Mouse (Mus musculus) cerebellum, adult 18-20 months (tissue): ENCODE measurements at regions not wholly inside any gene's neighbourhood (a gene's known extent, or its start where the extent isn't known, plus 50 kb on each side); places are given as distances from the start of the nearest gene placed in this dataset.

Source experiments
- DNase-seq, 2 experiments: peaks; one replicate each; pipeline ENCODE4 v3.0.0; 2021

DNA sequence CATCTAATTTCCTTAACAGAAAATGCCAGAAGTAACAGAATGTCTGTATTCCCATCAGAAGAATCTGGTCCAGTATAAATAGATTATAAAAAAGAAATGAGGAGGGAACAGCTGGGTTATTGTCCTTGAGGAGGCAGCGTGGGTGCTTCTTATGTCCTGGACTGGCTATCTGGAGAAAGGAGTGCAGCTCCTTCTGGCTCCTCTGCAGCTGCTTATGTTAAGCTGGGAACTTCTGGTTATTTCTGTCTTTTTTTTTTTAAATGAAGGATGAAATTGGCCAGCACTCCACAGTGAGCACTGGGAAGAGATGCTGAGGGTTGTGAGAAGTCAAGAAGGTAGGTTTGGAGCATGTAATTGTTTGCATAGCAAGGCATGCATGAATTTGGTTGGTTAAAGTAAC, 441.5 kb downstream of the Ebf1 start:
- no peak for DNase-seq

DNA sequence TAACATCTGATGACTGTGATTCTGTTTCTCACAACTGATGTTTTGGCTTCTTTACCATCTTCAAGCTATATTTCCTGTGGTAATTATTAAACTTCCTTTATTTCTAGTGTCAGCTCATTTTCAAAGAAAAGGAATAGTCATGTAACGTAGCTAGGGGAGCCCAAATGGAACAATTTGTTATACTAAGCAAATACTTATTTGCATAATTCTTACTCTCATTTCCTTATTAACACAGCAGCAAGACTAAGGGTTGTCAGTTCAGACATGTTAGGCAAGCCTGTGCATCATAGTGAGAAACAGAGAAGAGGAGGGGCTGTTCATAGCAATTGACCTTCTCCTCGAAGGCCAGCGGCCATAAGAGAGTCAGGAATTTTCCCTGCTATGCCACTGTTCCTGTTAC, 449.5 kb downstream of the Ebf1 start:
- DNase-seq, result no peak

DNA sequence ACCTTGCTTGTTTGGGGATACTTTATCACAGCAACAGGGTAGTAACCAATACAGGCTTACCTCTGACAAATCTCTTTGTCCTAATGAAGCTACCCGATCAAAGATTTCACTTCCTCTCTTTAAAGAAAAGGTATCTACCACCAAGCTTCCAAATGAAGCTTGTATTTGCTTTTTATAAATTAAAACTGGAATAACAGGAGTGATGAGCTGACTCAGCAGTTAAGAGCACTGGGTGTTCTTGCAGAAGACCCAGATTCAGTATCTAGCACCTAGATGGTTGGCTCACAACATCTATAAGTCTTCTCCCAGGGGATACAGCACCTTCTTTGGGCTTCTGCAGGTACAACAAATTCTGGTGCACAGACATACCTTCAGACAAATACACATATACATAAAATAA, 453.2 kb downstream of the Ebf1 start:
- no peak for DNase-seq

DNA sequence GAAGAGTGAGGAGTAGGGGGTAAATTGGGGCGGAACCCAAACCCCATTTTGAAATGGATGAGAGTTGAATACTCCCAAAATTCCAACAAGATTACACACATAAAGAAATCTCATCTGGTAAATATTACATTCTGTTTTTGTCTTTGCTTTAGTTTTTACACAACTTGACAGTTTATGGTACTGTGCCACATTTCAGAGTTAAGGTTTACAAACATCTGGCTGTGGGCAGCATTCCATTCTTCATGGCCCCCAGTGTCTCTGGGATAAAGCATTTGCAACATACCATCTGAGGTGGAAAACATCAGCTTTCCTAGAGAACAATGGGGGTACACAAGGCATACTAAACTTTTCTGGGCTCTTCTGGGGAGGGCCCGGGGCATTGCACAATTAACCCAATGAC, 454.1 kb downstream of the Ebf1 start:
- no peak for DNase-seq

DNA sequence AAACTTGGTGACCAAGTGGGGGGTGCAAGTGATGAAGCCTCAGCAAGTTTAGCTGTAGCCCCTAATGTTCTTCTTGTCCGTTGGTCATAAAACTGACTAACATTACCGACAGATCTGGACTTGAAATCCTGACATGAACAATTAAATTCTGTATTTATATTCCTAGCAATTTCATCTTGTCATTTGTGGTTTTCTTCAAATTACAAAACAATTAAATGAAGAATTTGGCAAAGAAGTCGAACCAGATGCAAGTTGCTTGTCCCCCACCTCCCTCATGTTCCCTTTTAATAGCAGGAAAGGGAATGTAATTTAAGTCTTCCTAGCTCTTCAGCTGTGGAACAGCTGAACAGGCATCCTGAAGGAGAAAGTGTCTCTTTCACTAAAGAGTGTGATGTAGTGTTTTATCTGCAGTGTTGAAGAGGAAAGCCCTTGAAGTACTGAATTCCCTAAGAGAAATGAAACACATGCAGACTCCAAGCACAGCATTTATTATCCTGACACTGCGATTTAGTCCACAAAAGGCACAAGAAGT, 467.5 kb downstream of the Ebf1 start:
- DNase-seq, result no peak

DNA sequence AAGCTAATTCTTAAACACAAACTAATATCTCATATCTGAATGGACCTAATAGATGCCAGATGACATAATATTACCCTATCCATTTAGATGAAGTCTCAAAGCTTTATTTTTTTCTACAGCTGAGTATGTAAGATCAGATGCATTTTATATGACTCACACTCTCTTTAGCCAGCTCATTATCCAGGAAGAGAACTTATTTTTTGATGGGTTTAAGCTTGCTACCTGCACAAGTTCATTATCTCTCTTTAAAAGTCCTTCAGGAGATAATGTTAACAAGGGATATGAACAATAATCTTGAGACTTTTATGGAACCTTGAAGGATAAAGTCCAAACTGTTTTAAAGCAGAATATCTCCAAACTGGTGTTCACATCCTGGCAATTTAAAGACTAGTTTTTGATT, 468.0 kb downstream of the Ebf1 start:
- DNase-seq, result no peak

DNA sequence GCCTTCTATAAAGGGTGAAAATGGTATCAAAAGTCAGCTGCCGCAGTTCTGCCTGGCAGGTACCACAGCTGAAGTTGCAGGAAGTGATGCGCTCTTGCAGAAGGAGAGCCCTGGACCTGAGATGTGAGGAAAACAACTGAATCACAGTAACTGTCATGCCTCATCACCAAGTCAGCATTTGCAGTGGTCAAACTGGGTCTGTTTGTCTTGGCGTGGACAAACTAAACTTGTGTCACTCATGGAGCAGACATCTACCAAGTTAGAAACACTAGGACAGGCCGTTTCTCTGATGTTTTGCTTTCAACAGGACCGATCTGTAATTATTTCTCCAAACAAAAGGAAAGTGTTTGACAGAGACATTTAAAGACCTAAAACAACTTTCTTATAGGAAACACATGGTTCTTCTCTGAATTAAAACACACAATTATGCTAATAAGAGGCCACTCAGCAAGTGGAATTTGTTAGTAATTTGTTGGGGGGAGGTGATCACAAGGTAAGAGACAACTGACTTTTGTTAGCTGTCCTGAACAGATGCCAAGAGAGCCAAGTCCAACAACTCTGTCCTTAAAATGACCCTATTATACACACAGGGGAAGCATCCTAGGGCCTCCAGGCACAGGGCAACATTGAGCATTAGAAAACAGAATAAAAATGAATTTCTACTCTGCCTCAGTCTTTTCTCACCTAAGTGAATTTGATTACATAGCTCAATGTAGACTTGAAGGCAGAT, 470.2 kb downstream of the Ebf1 start:
- DNase-seq, result no peak

DNA sequence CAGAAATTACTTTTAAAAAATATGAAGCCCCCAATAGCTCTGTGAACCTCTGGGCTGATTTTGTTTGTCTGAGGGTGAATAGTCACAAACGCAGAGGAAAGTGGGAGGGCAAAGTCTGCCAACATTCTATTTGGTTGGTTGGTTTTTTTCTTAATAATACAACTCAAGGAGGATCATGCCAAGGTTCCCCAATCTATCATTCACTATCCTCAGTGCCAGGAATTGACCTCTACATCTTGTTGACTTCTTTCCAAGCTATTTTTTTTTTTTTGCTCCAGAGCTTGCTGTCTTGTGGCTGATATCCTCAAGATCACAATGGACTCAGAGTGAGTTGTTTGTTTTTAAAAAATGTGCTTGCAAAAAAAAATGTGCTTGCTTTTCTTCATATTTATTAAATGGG, 471.2 kb downstream of the Ebf1 start:
- DNase-seq, result no peak

DNA sequence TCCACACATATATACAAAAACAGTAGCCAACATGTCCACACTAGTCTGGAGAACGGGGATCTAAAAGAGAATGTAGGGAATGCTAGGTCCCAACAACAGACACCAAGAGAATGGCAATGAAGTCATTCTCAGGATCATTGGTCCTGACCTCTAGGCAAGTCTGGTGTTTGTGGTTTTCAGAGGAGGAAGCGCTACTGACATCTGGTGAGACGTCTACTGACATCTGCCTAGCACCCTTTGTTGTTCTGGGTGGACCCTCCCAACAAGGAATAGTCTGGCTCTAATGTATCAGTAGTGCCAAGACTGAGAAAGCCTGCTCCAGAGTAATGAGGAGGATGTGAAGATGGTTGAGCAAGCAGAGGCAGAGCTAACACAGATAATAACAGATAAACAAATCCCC, 472.4 kb downstream of the Ebf1 start:
- no peak for DNase-seq

DNA sequence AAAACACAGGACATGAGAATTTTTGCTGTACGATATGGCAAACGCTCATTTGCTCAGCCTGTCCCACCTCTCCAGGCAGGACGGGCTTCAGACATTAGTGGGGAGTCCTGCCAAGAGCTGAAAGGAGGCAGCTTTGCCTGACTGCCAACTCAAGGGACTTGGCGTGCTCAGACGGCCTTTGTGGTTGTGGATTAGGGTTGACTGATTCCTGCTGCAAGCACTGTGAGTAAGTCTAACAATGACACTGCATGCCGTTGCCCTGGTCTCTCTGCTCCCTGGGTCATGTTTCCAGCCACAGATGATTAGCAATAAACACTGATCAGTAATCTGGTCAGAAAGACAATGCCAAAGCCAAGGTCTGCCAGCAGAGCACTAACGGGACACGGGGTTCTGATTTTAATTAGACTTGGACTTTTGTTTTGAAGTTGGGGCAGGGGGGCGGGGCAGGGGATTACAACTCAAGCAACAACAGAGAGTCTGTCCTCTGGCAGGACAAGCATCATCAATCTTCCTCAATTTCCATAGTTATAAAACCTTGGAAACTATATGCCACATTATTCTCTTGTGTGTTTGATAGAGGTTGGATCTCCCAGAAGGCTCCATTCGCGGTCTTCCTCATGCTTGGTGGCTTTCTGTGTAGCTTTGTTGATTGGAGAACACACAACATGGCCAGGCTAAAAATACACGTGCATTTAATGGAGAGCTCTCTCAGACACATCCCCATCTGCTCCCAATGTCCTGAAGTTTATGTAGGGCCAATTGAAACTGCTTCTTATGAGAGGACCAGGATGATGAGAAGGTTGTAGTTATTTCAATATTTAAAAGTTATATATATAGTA, 486.6 kb downstream of the Ebf1 start:
- no peak for DNase-seq

DNA sequence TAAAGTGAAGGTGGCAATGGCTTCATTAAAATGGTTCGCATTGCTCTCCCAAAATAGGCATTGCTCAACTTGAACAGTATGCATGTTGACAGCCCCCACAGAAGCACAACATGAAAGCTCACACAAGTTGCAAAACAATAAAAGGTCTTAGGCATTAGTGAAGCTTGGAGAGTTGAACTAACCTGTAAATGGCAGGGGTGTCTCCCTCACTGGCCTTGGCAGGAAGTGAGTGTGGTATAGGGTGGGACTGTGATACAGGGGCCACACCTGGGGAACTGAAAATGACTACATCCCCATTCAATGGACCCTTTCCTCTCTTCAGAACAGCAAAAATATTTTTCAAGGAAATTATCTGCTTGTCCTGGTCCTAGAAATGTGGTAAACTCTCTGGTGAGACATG, 499.6 kb downstream of the Ebf1 start:
- DNase-seq, result no peak

DNA sequence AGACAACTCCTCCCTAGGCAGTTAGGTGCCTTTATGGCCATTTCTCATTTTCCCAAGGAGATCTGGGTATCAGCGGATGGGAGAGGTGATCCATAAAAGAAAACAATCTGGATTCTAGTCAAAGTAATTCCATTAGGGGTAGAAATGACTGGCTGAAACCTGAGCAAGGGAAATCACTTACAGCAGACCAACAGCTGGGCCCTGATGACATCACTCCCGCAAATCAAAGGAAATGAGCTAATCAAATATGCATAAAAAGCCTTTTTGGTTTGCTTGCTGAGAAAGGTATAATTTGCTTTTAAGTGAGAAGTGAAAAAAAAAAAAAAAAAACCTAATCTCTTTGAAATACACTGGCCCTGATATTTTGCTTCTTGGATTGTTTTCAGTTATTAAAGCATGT, 506.2 kb downstream of the Ebf1 start:
- no peak for DNase-seq

DNA sequence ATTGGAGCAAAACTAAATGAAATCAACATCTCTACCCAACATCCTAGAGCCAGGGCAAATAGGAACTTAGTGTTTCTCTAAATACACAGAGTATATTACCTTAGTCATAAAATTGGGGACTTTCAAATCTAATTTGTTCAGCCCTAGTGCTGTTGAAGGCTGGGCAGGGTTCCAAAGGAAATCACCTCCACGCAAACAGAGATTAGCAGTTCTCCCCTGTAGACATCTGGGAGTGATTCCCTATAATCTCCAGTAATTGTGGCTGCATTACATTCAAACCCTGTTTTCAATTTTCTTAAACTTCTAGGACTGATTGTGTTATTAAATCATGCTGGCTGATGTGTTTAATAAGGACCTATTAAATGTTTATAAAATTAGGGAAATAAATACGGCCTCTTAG, 519.7 kb downstream of the Ebf1 start:
- no peak for DNase-seq

DNA sequence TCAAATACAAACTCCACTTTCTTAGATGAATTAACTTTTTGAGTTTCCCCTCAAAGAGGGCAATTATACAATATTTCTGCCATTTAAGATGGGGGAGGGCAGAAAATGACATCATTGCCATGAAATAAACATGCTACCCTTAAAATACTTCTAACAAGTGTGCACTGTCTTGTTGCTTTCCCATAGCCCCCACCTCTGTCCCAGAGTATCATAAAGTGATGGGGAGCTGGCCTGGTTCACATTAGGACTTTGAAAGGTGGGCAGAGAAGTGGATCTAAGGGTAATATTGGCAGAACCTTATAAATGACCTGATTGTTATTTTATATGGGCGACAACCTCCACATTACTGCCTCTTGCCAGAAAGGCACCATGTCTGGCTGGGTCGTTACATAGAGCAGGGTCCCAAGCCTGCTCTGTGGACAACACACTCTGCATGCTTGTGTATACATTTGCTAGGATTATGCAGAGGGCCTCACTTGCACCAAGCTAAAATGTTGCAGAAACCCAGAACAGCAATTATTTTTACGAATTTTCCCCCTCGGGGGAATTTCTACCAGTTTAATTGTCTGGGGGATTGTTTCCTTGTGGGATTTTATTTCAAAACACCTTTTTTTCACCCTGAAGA, 521.3 kb downstream of the Ebf1 start:
- no peak for DNase-seq

DNA sequence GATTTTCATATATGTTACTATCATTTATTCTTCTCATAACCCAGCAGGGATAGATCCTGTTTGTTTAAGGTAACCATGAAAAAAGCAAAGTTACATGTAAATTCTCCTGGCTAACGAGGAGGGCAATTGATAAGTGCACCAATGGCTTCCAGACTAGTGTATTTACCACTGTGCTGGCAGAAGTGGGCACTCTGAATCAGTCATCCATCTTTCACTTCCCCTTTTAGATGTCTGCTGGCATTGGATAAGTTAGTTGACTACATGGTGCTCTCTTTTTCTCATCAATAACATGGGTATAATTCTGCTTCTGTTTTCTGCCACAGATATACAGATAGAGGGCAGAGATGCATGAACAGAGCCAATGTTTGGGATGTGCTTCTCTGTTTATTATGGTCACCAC, 523.4 kb downstream of the Ebf1 start:
- no peak for DNase-seq

DNA sequence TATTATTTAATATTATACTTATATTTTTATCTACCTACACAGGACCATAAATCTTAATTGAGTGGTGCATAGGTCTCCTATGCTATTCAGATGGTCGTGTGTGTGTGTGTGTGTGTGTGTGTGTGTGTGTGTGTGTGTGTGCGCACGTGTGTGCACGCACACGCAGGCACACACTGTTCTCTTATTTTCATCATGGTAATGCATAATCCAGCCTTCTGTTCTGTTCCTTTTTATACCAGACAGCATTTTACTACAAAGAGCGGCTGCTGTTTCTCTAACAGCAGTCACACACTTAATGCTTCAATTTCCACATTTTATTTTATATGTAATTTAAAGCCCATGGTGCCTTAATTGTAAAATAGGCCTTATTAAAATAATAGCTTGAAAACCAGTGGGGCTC, 537.0 kb downstream of the Ebf1 start:
- DNase-seq, result no peak

DNA sequence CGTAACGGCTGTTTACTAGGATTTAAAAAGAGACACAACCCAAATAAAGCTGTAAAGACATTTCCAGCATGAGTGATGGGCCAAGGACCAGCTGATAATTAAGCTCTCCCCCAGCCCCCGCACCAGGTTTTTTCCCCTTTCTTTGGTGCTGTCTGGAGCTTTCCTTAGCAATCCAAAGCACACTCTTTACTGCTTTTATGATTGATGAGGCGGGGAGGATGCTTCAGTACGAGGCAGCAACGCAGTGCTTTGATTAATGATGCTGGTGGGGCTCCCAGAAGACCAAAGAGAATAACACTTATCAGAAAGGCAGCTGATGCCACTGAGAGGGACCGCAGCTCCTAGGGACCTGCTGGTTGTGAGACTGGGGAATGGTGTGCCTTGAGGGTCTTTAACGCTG, 537.4 kb downstream of the Ebf1 start:
- DNase-seq, result no peak

DNA sequence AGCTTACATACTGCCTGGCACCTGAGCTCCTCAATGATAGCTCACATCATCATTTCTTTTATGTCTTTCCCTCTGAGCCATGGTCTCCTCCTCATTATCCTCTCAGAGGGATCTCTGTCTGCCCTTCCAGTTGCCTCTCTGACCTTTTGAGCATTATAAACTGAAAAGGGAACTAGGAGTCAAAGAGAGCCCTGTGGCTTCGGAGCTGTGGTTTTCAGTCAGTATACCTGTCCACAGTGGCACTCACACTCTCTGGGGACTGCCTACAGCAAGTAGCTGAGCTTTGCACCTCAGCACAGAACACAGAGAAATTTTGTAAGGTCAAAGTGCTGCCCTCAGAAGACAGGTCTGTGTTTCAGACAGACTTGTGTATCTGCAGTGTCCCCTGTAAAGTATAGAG, 538.7 kb downstream of the Ebf1 start:
- DNase-seq, result no peak

DNA sequence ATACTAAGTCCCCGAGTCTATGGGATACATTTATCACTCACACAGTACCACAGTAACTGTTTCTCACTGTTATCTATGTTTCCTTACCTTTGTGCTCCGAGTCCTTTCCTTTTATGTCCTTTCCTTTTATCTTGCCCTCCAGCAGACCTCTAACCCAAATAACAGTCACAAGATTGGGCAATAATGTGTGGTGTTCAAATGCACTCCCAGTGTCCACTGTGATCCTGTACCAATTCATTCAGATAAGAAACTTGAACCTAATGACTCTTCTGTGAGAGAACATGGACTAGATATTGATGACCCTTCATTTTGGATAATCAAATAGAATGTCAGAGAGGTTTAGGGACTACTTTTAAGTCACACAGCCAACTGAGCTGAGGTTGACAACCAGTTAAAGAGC, 541.2 kb downstream of the Ebf1 start:
- DNase-seq, result no peak

DNA sequence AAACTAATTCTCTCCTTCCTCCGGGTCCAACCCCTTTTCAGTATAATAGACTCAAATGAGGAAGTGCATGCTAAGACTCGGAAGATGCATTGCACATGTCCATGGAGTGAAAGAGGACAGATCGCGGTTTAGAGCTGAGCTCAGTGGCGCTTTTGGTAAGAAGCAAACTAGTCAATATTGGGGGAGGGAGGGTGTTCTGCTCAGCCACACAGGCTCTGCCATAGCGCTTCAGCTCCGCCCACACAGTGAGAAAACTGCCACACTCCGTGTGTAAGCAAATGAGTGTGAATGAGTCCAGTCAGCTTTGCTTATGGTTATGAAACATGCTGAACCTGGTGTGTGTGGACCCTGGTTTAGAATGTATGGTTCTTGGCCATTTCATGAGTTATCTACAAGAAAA, 543.8 kb downstream of the Ebf1 start:
- DNase-seq, result no peak

DNA sequence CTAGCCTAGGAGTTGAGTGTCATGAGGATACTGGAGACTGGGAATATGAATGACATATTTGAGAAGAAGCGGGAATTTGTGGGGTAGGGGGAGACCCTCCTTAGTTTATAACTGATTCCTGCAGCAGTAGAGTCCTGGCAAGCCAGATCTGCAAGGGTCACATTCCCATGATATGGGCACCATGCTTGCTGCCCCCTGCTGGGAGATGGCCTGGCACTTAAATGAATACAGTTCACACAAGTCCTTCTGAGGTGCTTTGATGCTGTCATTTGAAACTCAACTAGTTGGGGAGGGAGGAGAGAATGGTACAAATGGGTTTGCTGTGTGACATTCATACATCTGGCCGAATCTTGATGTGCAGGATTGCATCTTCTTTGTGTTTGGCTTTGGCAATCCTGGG, 556.4 kb downstream of the Ebf1 start:
- no peak for DNase-seq

DNA sequence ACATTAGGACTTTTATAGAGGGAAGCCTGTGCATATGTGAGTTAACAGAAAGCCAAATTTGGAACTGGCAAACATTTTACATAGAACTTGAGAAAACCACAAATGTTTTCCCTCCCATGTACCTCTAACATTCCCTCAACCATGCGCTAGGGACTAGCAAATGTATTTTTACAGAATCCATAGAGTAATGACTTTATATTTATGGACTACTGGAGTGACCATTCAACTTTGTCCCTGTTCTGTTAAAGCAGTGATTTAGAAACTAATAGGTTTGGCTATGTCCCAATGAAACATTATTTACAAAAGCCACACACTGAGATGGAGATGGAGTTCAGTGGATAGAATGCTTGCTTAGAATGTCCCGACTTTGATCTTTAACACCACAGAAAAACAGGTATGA, 557.0 kb downstream of the Ebf1 start:
- DNase-seq, result no peak

DNA sequence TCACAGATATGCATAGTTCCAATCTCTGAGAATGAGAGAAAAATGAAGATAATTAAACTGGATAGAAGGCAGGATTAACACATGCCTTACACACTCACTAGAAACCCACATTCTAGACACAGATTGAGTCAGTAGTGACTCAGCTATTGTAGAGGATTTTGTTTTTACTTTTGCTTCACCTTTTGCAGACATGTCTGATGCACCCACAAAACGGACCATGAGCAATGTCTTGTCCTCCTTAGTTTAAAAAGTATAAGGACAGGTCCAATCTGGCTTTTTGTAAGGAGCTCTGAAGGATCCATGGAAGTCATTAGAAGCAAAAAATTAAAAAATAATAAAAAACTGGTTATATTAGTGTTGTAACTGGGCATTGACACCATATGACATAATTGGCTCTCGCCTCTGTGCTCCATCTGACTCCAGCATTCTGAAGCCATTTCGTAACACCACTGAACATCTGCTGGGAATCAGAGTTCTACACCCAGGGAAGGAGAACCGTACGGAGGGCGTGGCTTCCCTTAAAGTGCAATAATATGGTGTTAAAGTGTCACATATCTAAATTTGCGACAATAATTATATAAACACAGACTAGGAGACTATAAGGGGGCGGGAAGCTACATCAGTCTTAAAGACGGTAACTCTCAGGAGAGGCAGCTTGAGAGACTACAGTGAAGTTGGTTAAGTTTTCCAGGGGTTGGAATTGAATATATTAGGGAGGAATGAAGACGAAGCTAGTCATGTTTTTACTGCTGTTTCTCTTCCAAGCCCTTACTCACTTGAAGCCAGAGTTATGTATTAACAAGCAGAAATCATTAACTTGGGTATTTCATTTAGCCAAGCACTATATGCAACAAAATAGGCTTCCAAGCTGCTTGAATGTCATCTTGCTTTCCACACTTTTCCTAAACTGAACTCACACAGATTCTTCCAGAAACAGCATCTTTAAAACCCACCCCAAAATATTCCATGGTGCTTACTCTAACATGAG, 558.0 kb downstream of the Ebf1 start:
- no peak for DNase-seq
